Mouse (Mus musculus): ENCODE data around the gene Tmc4. TPM values are rescaled to one million over a fixed set of nuclear protein-coding genes. Genes with fewer than 3 reads are reported as not detected.
"Not testable (repeated sequence)": the region's sequence is repeated elsewhere in the genome, so short reads cannot be mapped to it uniquely, and the experiment has no call there.

The Tmc4 gene
- 5.0 and 5.2 TPM in 2 replicates for polyA plus RNA-seq (2015; fragmentation: Nextera tagmentation; extraction: Ambion mirVana)

GRCm38 (mm10) chr7:3677342-3677741, at the start of gene Tmc4:
Gene Tmc4, minus strand, starts transcription at chr7:3677553.
- H3K9ac ChIP-seq: no peak within 1 kb of the TSS
- H3K27ac ChIP-seq (replicated peaks): no peak within 1 kb of the TSS
- no peak within 1 kb of the TSS for H3K4me2 ChIP-seq
- ATAC-seq (ENCODE audit: low FRiP score, low read depth): no peak
- H3K27me3 ChIP-seq: no peaks in the 10 kb centered on the region
- WGBS: 63% methylated on average over 9 of the region's 9 CpGs
- peaks cover 13% of the 10 kb centered on the region for H3K36me3 ChIP-seq
- H3K4me1 ChIP-seq (replicated peaks): no peaks in the 10 kb centered on the region
- no peak within 1 kb of the TSS for H3K4me3 ChIP-seq
- H3K9me3 ChIP-seq: no peaks in the 10 kb centered on the region

GRCm38 (mm10) chr7:3725459-3725858, 48.1 kb upstream of the Tmc4 start:
- H3K4me1 ChIP-seq (replicated peaks); H3K4me2 ChIP-seq; H3K9me3 ChIP-seq; H3K9ac ChIP-seq; H3K36me3 ChIP-seq; H3K4me3 ChIP-seq; H3K27me3 ChIP-seq; H3K27ac ChIP-seq (replicated peaks); ATAC-seq (ENCODE audit: low FRiP score, low read depth): not testable (repeated sequence)

- not testable (repeated sequence) for H3K9me3 ChIP-seq; H3K36me3 ChIP-seq; H3K9ac ChIP-seq; H3K27me3 ChIP-seq; ATAC-seq (ENCODE audit: low FRiP score, low read depth); H3K4me3 ChIP-seq; H3K4me2 ChIP-seq; H3K4me1 ChIP-seq (replicated peaks); H3K27ac ChIP-seq (replicated peaks)
- 71% methylated on average over 1 of the region's 3 CpGs for WGBS
These were observed 42.9 kb upstream of the Tmc4 start, which contains the start of gene Pirb for GRCm38 (mm10) chr7:3720268-3720667. Gene Pirb, minus strand, starts transcription at chr7:3720391.

- 68% methylated on average over 1 of the region's 1 CpGs for WGBS
- Histone ChIP-seq H3K4me2 (no peak overlapping the region), H3K36me3 (no peaks in the 10 kb centered on the region), H3K9ac (no peak overlapping the region), H3K27ac (replicated peaks) (no peak overlapping the region), H3K4me3 (no peak overlapping the region), H3K9me3 (no peaks in the 10 kb centered on the region), H3K27me3 (no peaks in the 10 kb centered on the region), H3K4me1 (replicated peaks) (no peaks in the 10 kb centered on the region)
- ATAC-seq (ENCODE audit: low FRiP score, low read depth): no peak
These were observed 37.9 kb upstream of the Tmc4 start for GRCm38 (mm10) chr7:3715249-3715648.

GRCm38 (mm10) chr7:3712264-3712942, 35.0 kb upstream of the Tmc4 start:
- Histone ChIP-seq H3K9me3 (no peaks in the 10 kb centered on the region), H3K4me2 (no peak overlapping the region), H3K36me3 (peaks cover 10% of the 10 kb centered on the region), H3K4me1 (replicated peaks) (no peaks in the 10 kb centered on the region), H3K27ac (replicated peaks) (no peak overlapping the region), H3K9ac (no peak overlapping the region), H3K4me3 (no peak overlapping the region), H3K27me3 (no peaks in the 10 kb centered on the region)
- 35% methylated on average over 5 of the region's 5 CpGs for WGBS
- no peak for ATAC-seq (ENCODE audit: low FRiP score, low read depth)

GRCm38 (mm10) chr7:3709000-3709399, 31.6 kb upstream of the Tmc4 start:
- Histone ChIP-seq H3K4me3 (no peak overlapping the region), H3K9ac (no peak overlapping the region), H3K9me3 (no peaks in the 10 kb centered on the region), H3K36me3 (peaks cover 23% of the 10 kb centered on the region), H3K27me3 (no peaks in the 10 kb centered on the region), H3K27ac (replicated peaks) (no peak overlapping the region), H3K4me2 (no peak overlapping the region), H3K4me1 (replicated peaks) (peaks cover 23% of the 10 kb centered on the region)
- WGBS: 81% methylated on average over 1 of the region's 1 CpGs
- ATAC-seq (ENCODE audit: low FRiP score, low read depth): no peak

- WGBS: 37% methylated on average over 5 of the region's 5 CpGs
- H3K27me3 ChIP-seq; ATAC-seq (ENCODE audit: low FRiP score, low read depth); H3K9ac ChIP-seq; H3K4me2 ChIP-seq; H3K27ac ChIP-seq (replicated peaks); H3K9me3 ChIP-seq; H3K4me3 ChIP-seq: not testable (repeated sequence)
- Histone ChIP-seq H3K4me1 (replicated peaks) (peaks cover 25% of the 10 kb centered on the region), H3K36me3 (peaks cover 23% of the 10 kb centered on the region)
These were observed 31.2 kb upstream of the Tmc4 start for GRCm38 (mm10) chr7:3708447-3708980.

GRCm38 (mm10) chr7:3707568-3708413, 30.4 kb upstream of the Tmc4 start:
- no peak overlapping the region for H3K9ac ChIP-seq
- WGBS: 34% methylated on average over 7 of the region's 7 CpGs
- no peaks in the 10 kb centered on the region for H3K27me3 ChIP-seq
- H3K4me3 ChIP-seq: no peak overlapping the region
- peaks cover 23% of the 10 kb centered on the region for H3K36me3 ChIP-seq
- no peak overlapping the region for H3K4me2 ChIP-seq
- no peak overlapping the region for H3K27ac ChIP-seq (replicated peaks)
- H3K4me1 ChIP-seq (replicated peaks): peaks cover 29% of the 10 kb centered on the region
- no peaks in the 10 kb centered on the region for H3K9me3 ChIP-seq
- ATAC-seq (ENCODE audit: low FRiP score, low read depth): no peak

GRCm38 (mm10) chr7:3707027-3707426, 29.7 kb upstream of the Tmc4 start:
- Histone ChIP-seq H3K4me1 (replicated peaks) (peaks cover 29% of the 10 kb centered on the region), H3K9me3 (no peaks in the 10 kb centered on the region), H3K4me3 (no peak overlapping the region), H3K27ac (replicated peaks) (peak overlapping the region; percentile 2; the same call in 1 of the 2 replicates), H3K27me3 (no peaks in the 10 kb centered on the region), H3K9ac (no peak overlapping the region), H3K36me3 (peaks cover 23% of the 10 kb centered on the region), H3K4me2 (peak overlapping the region; percentile 90; the same call in 1 of the 2 replicates)
- WGBS: 63% methylated on average over 4 of the region's 4 CpGs
- ATAC-seq (ENCODE audit: low FRiP score, low read depth): no peak

- Histone ChIP-seq H3K9ac (peak overlapping the region; percentile 82; the same call in 1 of the 2 replicates), H3K27ac (replicated peaks) (no peak overlapping the region), H3K27me3 (no peaks in the 10 kb centered on the region), H3K4me3 (peak overlapping the region; percentile 94), H3K4me2 (peak overlapping the region; percentile 90), H3K36me3 (peaks cover 25% of the 10 kb centered on the region), H3K4me1 (replicated peaks) (peaks cover 29% of the 10 kb centered on the region), H3K9me3 (no peaks in the 10 kb centered on the region)
- 56% methylated on average over 11 of the region's 11 CpGs for WGBS
- no peak for ATAC-seq (ENCODE audit: low FRiP score, low read depth)
These were observed 29.1 kb upstream of the Tmc4 start for GRCm38 (mm10) chr7:3706343-3706934.

GRCm38 (mm10) chr7:3705911-3706310, 28.6 kb upstream of the Tmc4 start:
- H3K4me1 ChIP-seq (replicated peaks): peaks cover 29% of the 10 kb centered on the region

GRCm38 (mm10) chr7:3705461-3705860, 28.1 kb upstream of the Tmc4 start:
- peaks cover 29% of the 10 kb centered on the region for H3K4me1 ChIP-seq (replicated peaks)
- WGBS: 2% methylated on average over 7 of the region's 7 CpGs
- peak overlapping the region; percentile 82 for H3K9ac ChIP-seq
- H3K27me3 ChIP-seq; H3K27ac ChIP-seq (replicated peaks); ATAC-seq (ENCODE audit: low FRiP score, low read depth); H3K9me3 ChIP-seq: not testable (repeated sequence)
- H3K36me3 ChIP-seq: peaks cover 33% of the 10 kb centered on the region
- peak overlapping the region; percentile 90 for H3K4me2 ChIP-seq
- peak overlapping the region; percentile 94 for H3K4me3 ChIP-seq

More at GRCm38 (mm10) chr7:3705911-3706310, 28.6 kb upstream of the Tmc4 start:
- Histone ChIP-seq H3K9me3 (no peaks in the 10 kb centered on the region), H3K4me2 (peak overlapping the region; percentile 90), H3K27me3 (no peaks in the 10 kb centered on the region), H3K4me3 (peak overlapping the region; percentile 94), H3K36me3 (peaks cover 30% of the 10 kb centered on the region), H3K9ac (peak overlapping the region; percentile 82), H3K27ac (replicated peaks) (no peak overlapping the region)
- WGBS: 37% methylated on average over 6 of the region's 6 CpGs
- ATAC-seq (ENCODE audit: low FRiP score, low read depth): no peak

Data from hindbrain, embryonic 15.5 days (tissue).